Mouse (Mus musculus): ENCODE measurements around the gene Gpx3.

DNA sequence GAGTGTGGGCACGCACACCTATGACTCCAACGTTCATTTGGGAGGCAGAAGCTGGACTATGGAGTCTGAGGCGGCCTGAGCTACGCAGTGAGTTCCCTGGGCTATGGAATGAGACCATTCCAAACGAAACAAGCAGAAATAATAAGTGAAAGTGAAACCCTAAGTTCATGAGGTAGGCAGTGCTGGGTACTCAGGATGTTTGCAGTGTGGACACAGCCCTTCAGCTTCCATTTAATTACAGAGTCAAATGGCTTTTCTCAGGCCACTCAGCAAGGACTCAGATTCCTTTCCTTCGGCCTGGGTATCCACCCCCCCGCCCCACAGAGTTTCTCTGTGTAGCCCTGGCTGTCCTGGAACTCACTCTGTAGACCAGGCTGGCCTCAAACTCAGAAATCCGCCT, 27.5 kb downstream of the Gpx3 start:
- TF ChIP-seq POLR2A (IDR thresholded peaks at IDR 0.05; ENCODE audit: extremely low read depth, insufficient read depth, low read length) (no peak), CTCF (IDR thresholded peaks at IDR 0.05; ENCODE audit: low read depth, low read length) (no peak)
